Mouse (Mus musculus) embryonic facial prominence, embryonic 13.5 days (tissue): ENCODE results near the gene Fat1. TPM values are rescaled to one million over a fixed set of nuclear protein-coding genes. Genes with fewer than 3 reads are reported as not detected.
"Not testable (repeated sequence)": the region's sequence is repeated elsewhere in the genome, so short reads cannot be mapped to it uniquely, and the experiment has no call there.

ENCODE experiments used
- ATAC-seq: fragments of 200-750 bp; cut with Nextera tagmentation; 2 replicates; pipeline ENCODE4 v1.8.0; 2017; ENCODE audit warnings: low read depth; ENCODE audit not compliant: insufficient number of reproducible peaks, insufficient read depth, low FRiP score, low TSS enrichment
- H3K27ac ChIP-seq: fragments of 300-500 bp; sonication (generic); 2 replicates; pipeline ENCODE4 v1.5.1; 2015; ENCODE audit warnings: moderate library complexity, mild to moderate bottlenecking, inconsistent platforms
- H3K27me3 ChIP-seq: fragments of 300-500 bp; sonication (generic); 2 replicates; pipeline ENCODE4 v1.6.1; 2015; ENCODE audit warnings: mild to moderate bottlenecking, inconsistent platforms
- H3K36me3 ChIP-seq: fragments of 300-500 bp; sonication (generic); 2 replicates; pipeline ENCODE4 v1.6.1; 2015; ENCODE audit warnings: mild to moderate bottlenecking, inconsistent platforms
- H3K4me1 ChIP-seq: fragments of 300-500 bp; sonication (generic); 2 replicates; pipeline ENCODE4 v1.6.1; 2015; ENCODE audit warnings: inconsistent platforms
- H3K4me2 ChIP-seq: fragments of 300-500 bp; sonication (generic); 2 replicates; pipeline ENCODE4 v1.6.1; 2015; ENCODE audit warnings: moderate library complexity, mild to moderate bottlenecking, inconsistent platforms
- H3K4me3 ChIP-seq: fragments of 300-500 bp; sonication (generic); 2 replicates; pipeline ENCODE4 v1.5.1; 2015; ENCODE audit warnings: mild to moderate bottlenecking, inconsistent platforms
- H3K9ac ChIP-seq: fragments of 300-500 bp; sonication (generic); 2 replicates; pipeline ENCODE4 v1.6.1; 2015; ENCODE audit warnings: mild to moderate bottlenecking, inconsistent platforms
- H3K9me3 ChIP-seq: fragments of 300-500 bp; sonication (generic); 2 replicates; pipeline ENCODE4 v1.6.1; 2016; ENCODE audit warnings: inconsistent platforms
- WGBS: fragments of 180-500 bp; shearing (Covaris S2); methylation state at CpG from one replicate; pipeline ENCODE4 v1.1.7; 2015; ENCODE audit warnings: mixed read lengths; 5-methylcytosine and 5-hydroxymethylcytosine counted together
- polyA plus RNA-seq: library from polyadenylated mRNA; unstranded; fragments of >200 nt; fragmentation: Nextera tagmentation; extraction: Ambion mirVana; gene quantifications from 2 replicates; pipeline ENCODE4 v1.2.1, GENCODE M21; 2015

Gene Fat1
- polyA plus RNA-seq, 1 experiment from 2014 or later, result 29.3 TPM

DNA sequence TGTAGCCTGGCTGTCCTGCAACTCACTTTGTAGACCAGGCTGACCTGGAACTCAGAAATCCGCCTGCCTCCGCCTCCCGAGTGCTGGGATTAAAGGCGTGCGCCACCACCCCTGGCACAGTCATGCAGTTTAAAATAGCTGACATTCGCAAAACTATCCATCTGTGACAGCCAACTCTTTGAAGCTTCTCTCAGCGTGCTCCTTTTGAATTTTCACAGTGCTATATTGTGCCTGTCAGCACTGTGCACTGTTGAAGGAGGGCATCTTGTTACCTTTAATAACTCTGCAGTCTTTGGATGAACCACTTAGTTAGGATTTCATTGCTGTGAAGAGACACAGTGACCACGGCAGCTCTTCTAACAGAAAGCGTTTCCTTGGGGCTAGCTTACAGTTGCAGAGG lies 117.4 kb downstream of the Fat1 start:
- H3K27me3 ChIP-seq, result no peaks in the 10 kb centered on the region
- H3K4me2 ChIP-seq, result no peak overlapping the region
- ATAC-seq, result no peak
- no peak overlapping the region for H3K27ac ChIP-seq
- WGBS, result 90% methylated on average over 9 of the region's 9 CpGs
- H3K36me3 ChIP-seq, result peaks cover 76% of the 10 kb centered on the region
- H3K4me3 ChIP-seq, result no peak overlapping the region
- no peaks in the 10 kb centered on the region for H3K4me1 ChIP-seq
- H3K9me3 ChIP-seq, result no peaks in the 10 kb centered on the region
- H3K9ac ChIP-seq, result no peak overlapping the region

DNA sequence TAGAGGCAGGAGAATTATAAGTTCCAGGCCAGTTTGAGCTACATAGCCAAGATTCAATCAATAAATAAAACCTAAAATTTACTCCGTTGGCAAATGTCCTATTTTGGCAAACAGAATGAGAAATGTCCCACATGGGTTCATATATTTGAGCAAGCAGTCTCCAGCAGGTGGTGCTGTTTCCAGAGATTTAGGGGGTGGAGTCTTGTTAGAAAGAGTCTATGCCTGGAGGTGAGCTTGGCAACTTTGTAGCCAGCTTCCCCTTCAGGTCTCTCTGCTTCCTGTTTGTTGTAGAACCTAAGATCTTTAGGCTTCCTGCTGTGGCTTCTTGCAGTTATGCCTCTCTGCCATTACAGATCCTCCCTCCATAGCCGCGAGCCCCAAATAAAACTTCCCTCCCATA lies 120.3 kb downstream of the Fat1 start:
- ATAC-seq, result no peak
- Histone ChIP-seq H3K27ac (no peak overlapping the region), H3K4me2 (no peak overlapping the region), H3K4me3 (no peak overlapping the region), H3K27me3 (no peaks in the 10 kb centered on the region), H3K9me3 (no peaks in the 10 kb centered on the region), H3K9ac (no peak overlapping the region), H3K4me1 (no peaks in the 10 kb centered on the region), H3K36me3 (peaks cover 53% of the 10 kb centered on the region)
- 98% methylated on average over 3 of the region's 3 CpGs for WGBS

DNA sequence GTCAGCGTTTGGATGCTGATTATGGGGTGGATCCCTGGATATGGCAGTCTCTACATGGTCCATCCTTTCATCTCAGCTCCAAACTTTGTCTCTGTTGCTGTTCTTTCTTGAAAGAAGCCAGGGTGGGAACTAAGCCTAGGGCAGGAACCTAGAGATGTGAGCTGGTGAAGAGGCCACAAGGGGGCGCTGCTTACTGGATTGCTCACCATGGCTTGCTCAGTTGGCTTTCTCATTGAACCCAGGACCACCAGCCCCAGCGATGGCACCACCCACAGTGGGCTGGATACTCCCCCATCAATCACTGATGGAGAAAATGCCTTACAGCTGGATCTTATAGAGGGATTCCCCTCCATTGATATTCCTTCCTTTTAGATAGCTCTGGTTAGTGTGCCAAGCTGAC lies 121.6 kb downstream of the Fat1 start:
- Histone ChIP-seq H3K4me2 (no peak overlapping the region), H3K9me3 (no peaks in the 10 kb centered on the region), H3K4me1 (no peaks in the 10 kb centered on the region), H3K9ac (no peak overlapping the region), H3K27ac (no peak overlapping the region), H3K36me3 (peaks cover 40% of the 10 kb centered on the region), H3K4me3 (no peak overlapping the region), H3K27me3 (no peaks in the 10 kb centered on the region)
- ATAC-seq, result no peak
- WGBS, result 41% methylated on average over 3 of the region's 3 CpGs

DNA sequence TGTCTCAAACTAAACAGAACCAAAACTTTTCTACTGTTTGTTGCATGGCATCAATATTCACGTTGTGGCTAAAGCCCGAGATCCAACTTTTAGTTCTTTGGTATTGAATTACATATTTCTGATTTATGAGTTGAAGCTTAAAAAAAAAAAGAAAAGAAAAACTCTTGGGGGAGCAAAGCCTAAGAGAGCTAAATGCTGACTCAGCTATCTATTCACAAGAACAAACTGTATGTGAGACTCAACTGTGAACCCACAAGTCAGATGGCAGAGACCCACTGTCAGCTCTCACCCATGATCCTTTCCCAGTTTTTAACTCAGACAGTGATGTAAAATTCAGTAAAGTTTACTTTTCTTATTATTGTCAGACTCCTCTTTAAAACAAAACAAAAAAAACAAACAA lies 124.8 kb downstream of the Fat1 start:
- H3K27ac ChIP-seq, result no peak overlapping the region
- WGBS, result 68% methylated on average over 2 of the region's 2 CpGs
- no peak overlapping the region for H3K9ac ChIP-seq
- H3K9me3 ChIP-seq, result no peaks in the 10 kb centered on the region
- H3K4me2 ChIP-seq, result no peak overlapping the region
- no peak overlapping the region for H3K4me3 ChIP-seq
- ATAC-seq, result no peak
- H3K36me3 ChIP-seq, result peaks cover 8% of the 10 kb centered on the region
- H3K27me3 ChIP-seq, result no peaks in the 10 kb centered on the region
- no peaks in the 10 kb centered on the region for H3K4me1 ChIP-seq

DNA sequence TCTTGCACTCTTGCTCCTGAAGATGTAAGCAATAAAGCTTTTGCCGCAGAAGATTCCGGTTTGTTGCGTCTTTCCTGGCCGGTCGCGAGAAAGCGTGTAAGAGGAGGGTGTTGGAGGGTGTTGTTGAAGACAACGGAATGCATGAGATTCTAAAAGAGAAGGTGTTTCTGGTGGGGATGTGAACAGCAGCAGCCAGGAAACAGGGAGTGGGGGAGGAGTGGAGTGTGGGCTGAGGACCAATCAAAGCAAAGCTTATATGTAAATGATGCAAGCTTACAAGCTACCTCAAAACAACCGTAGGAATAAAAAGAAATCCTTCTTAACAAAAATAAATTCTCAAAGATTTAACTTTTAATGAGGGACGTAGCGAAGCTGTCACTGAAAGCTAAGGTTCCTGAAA lies 127.1 kb downstream of the Fat1 start:
- 91% methylated on average over 11 of the region's 11 CpGs for WGBS
- Histone ChIP-seq H3K27me3 (no peaks in the 10 kb centered on the region), H3K4me1 (no peaks in the 10 kb centered on the region), H3K9ac (no peak overlapping the region), H3K9me3 (no peaks in the 10 kb centered on the region), H3K4me2 (no peak overlapping the region), H3K36me3 (no peaks in the 10 kb centered on the region), H3K4me3 (no peak overlapping the region), H3K27ac (no peak overlapping the region)
- ATAC-seq, result no peak

DNA sequence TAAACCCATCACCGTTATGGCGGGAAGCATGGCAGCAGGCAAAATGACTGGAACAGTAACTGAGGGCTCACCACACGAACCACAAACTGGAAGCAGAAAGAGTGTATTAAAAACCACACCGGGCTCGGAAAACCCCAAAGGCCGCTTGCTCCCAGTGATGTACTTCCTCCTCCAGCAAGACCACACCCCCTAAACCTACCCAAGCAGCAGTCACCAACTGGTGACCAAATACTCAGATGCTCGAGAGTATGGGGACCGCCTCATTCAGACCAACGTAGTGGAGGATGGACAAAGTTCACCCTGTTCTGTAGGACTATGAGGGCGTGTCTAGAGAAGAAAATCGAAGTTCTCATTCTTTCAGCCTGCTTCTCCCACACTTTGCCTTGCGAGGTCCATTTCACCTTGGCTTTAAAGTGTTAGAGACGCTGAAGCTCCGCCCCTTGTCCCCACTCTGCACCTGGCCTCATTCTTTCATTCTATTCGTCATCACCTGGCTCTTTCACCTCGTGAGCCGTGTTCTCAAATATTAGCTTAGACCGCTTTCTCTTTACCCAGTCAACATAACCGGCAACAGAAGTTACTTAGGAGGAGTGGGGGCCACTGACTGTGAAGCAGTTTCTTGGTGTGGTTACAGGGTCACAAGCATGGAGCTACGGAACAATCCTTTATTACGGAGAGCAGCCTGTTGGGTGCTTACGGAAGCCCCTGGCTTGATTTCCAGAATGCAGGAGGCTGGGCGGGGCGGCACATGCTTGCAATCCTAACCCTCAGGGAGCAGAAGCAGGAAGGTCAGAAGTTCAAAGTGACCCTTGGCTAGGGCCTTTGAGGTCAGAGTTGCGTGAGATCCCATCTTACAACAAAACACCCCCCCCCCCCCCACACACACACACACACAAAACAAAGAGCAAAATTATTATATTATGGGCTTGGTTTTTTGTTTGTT lies 128.0 kb downstream of the Fat1 start:
- Histone ChIP-seq H3K27me3 (no peaks in the 10 kb centered on the region), H3K4me2 (no peak overlapping the region), H3K27ac (no peak overlapping the region), H3K36me3 (no peaks in the 10 kb centered on the region), H3K4me3 (no peak overlapping the region), H3K9ac (no peak overlapping the region), H3K4me1 (no peaks in the 10 kb centered on the region), H3K9me3 (no peaks in the 10 kb centered on the region)
- WGBS, result 67% methylated on average over 25 of the region's 25 CpGs
- ATAC-seq, result 0 out of 2 replicates have a peak, but pooled peaks have one; percentile 20

DNA sequence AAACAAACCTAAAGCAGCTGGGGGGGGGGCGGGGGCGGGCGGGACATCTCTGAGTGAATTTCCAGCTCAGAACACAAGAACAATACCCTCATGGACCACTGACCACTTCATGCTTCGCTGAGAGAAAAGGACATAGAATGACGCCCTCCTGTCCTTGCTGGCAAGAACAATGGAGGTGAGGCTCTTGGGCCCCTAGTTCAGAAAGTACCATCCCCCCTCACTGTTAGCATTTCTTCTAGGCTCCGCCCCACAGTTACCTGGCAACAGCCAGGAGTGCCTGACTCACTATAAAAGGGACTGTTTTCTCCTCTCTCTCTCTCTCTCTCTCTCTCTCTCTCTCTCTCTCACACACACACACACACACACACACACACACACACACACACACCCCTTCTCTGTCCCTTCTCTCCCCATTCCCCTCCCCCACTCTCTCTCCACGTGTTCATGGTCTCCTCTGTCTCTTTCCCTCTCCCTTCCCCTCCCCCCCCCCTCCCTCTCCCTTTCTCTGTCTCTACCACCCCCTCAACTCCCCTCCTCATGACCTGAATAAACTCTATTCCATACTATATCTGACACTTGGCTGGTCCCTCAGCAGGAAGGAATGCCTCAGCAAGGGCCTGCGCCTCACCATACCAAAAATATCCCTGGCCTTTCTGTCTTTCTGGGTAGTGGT lies 129.1 kb downstream of the Fat1 start:
- Histone ChIP-seq H3K27ac (no peak overlapping the region), H3K9me3 (no peaks in the 10 kb centered on the region), H3K4me1 (peaks cover 4% of the 10 kb centered on the region; the same call in 1 of the 2 replicates), H3K9ac (no peak overlapping the region), H3K4me2 (no peak overlapping the region), H3K36me3 (no peaks in the 10 kb centered on the region), H3K4me3 (no peak overlapping the region), H3K27me3 (no peaks in the 10 kb centered on the region)
- ATAC-seq, result 0 out of 2 replicates have a peak, but pooled peaks have one; percentile 17
- 44% methylated on average over 8 of the region's 8 CpGs for WGBS

DNA sequence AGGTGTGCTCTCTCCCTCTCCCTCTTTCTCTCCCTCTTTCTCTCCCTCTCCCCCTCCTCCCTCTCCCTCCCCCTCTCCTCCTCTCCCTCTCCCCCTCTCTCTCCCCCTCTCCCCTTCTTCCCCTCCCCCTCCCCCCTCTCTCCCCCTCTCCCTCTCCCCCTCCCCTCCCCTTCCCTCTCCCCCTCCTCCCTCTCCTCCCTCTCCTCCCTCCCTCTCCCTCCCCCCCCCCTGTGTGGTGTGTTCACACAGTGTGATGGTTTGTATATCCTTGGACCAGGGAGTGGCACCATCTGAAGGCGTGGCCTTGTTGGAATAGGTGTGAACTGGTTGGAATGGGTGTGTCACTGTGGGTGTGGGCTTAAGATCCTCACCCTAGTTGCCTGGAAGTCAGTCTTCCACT lies 130.1 kb downstream of the Fat1 start:
- not testable (repeated sequence) for H3K36me3 ChIP-seq, H3K4me2 ChIP-seq, H3K4me1 ChIP-seq, H3K27ac ChIP-seq, H3K9me3 ChIP-seq, H3K9ac ChIP-seq, H3K27me3 ChIP-seq, ATAC-seq, H3K4me3 ChIP-seq
- WGBS, result 90% methylated on average over 1 of the region's 1 CpGs

DNA sequence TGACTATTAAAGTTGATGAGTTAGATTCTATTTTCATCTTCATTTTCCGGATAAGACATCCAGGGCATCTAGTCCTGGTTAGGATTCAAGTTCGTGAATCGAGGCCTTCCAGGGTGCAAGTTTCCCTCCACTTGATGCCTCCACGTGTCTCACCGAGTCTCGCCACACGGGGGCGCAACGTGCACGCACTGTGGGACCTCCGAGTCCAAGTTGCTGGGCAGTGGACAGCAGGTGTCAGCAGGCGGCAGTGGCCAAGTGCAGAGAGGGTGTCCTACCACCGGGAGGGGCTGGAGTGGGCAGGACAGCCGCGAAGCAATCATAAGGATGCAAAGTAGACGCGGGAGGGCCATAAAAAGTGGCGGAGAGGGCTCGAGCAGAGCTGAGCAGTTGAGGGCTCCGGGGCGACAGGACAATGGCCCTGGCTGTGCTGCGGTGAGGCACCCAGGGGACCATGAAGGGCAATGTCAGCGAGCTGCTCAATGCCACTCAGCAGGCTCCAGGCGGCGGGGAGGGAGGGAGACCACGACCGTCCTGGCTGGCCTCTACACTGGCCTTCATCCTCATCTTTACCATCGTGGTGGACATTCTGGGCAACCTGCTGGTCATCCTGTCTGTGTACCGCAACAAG lies 133.6 kb downstream of the Fat1 start, which contains the start of gene Mtnr1a:
TSS of gene Mtnr1a (plus strand) at position 379 of the 628 bp plus-strand sequence.
- Histone ChIP-seq H3K9me3 (no peaks in the 10 kb centered on the region), H3K27ac (no peak within 1 kb of the TSS), H3K4me1 (peaks cover 4% of the 10 kb centered on the region; the same call in 1 of the 2 replicates), H3K36me3 (no peaks in the 10 kb centered on the region), H3K4me2 (peak within 1 kb of the TSS; percentile 66), H3K27me3 (peaks cover 7% of the 10 kb centered on the region; the same call in 1 of the 2 replicates), H3K4me3 (peak within 1 kb of the TSS; percentile 31), H3K9ac (no peak within 1 kb of the TSS)
- 8% methylated on average over 29 of the region's 29 CpGs for WGBS
- ATAC-seq, result peak; percentile 62; the same call in 1 of the 2 replicates

DNA sequence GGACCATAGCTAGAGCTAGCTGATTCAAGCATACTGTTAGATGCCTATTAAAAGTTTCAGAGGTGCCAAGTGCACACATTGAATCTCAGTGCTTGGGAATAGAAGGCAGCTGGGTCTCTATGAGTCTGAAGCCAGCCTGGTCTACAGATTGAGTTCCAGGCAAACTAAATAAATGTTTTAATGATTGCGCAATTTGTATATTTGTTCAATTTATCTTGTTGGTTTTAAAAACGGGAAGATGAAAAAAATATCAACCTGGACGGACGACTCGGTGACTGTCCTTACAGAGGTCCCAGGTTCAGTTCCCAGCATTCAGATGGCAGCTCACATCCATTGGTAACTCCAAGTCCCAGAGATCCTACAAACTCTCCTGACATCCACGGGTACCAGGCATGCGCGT lies 135.7 kb downstream of the Fat1 start:
- no peak for ATAC-seq
- Histone ChIP-seq H3K4me2 (no peak overlapping the region), H3K4me1 (peaks cover 4% of the 10 kb centered on the region; the same call in 1 of the 2 replicates), H3K27ac (no peak overlapping the region), H3K36me3 (no peaks in the 10 kb centered on the region), H3K27me3 (peaks cover 7% of the 10 kb centered on the region; the same call in 1 of the 2 replicates), H3K9ac (no peak overlapping the region), H3K4me3 (no peak overlapping the region), H3K9me3 (no peaks in the 10 kb centered on the region)
- 91% methylated on average over 8 of the region's 8 CpGs for WGBS

DNA sequence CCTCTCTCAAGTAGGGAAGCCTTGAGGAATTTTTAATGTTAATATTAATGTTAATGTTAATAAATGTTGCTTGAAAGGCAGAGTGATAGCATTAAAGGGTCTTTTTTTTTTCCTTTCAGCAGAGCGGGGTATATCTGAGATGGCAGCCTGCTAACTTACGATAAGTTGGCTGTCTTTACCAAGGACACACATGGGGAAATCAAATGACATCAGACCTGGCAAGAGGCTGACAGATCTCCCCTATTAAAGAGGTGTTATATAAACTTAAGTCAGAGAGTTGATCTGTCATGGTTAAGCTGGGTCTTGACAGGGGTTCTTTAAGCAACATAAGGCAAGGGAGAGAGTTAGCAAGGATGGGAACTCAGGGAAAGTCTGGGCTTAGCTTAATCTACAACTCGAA lies 145.6 kb downstream of the Fat1 start:
- no peaks in the 10 kb centered on the region for H3K36me3 ChIP-seq
- H3K4me3 ChIP-seq, result no peak overlapping the region
- no peak for ATAC-seq
- no peaks in the 10 kb centered on the region for H3K9me3 ChIP-seq
- 90% methylated on average over 3 of the region's 3 CpGs for WGBS
- no peak overlapping the region for H3K27ac ChIP-seq
- H3K9ac ChIP-seq, result no peak overlapping the region
- no peaks in the 10 kb centered on the region for H3K4me1 ChIP-seq
- H3K4me2 ChIP-seq, result no peak overlapping the region
- no peaks in the 10 kb centered on the region for H3K27me3 ChIP-seq
